Mouse (Mus musculus): Measurements from ENCODE around the gene Pard3. TPM values are rescaled to one million over a fixed set of nuclear protein-coding genes. Genes with fewer than 3 reads are reported as not detected.

Gene Pard3
- polyA plus RNA-seq, 1 experiment from 2014 or later = 16.4 TPM

- Histone ChIP-seq H3K9me3 (ENCODE audit: control insufficient read depth, low read length) (no peaks in the 10 kb centered on the region), H3K27ac (ENCODE audit: low read length) (no peak overlapping the region), H3K4me2 (ENCODE audit: low read length) (no peak overlapping the region), H3K9ac (replicated peaks; ENCODE audit: low read depth, low read length) (no peak overlapping the region), H3K36me3 (ENCODE audit: control insufficient read depth, insufficient read depth) (no peaks in the 10 kb centered on the region), H3K4me3 (replicated peaks; ENCODE audit: low read length) (no peak overlapping the region), H3K27me3 (replicated peaks; ENCODE audit: control insufficient read depth, insufficient read depth, low read length) (no peaks in the 10 kb centered on the region), H3K4me1 (replicated peaks; ENCODE audit: control insufficient read depth, insufficient read depth, low read length) (no peaks in the 10 kb centered on the region)
- WGBS = 93% methylated on average over 6 of the region's 6 CpGs
- ATAC-seq = no peak
Observed at GRCm38 (mm10) chr8:127175160-127175836, 111.6 kb downstream of the Pard3 start.

- Histone ChIP-seq H3K36me3 (ENCODE audit: control insufficient read depth, insufficient read depth) (no peaks in the 10 kb centered on the region), H3K4me1 (replicated peaks; ENCODE audit: control insufficient read depth, insufficient read depth, low read length) (peaks cover 7% of the 10 kb centered on the region), H3K27ac (ENCODE audit: low read length) (no peak overlapping the region), H3K4me2 (ENCODE audit: low read length) (no peak overlapping the region), H3K9me3 (ENCODE audit: control insufficient read depth, low read length) (no peaks in the 10 kb centered on the region), H3K4me3 (replicated peaks; ENCODE audit: low read length) (no peak overlapping the region), H3K27me3 (replicated peaks; ENCODE audit: control insufficient read depth, insufficient read depth, low read length) (no peaks in the 10 kb centered on the region), H3K9ac (replicated peaks; ENCODE audit: low read depth, low read length) (no peak overlapping the region)
- ATAC-seq = peak; percentile 64
- 53% methylated on average over 4 of the region's 4 CpGs for WGBS
Observed at GRCm38 (mm10) chr8:127178634-127179033, 114.9 kb downstream of the Pard3 start.

GRCm38 (mm10) chr8:127181246-127181645, 117.6 kb downstream of the Pard3 start:
- 96% methylated on average over 3 of the region's 3 CpGs for WGBS
- Histone ChIP-seq H3K27ac (ENCODE audit: low read length) (no peak overlapping the region), H3K4me3 (replicated peaks; ENCODE audit: low read length) (no peak overlapping the region), H3K9me3 (ENCODE audit: control insufficient read depth, low read length) (no peaks in the 10 kb centered on the region), H3K4me2 (ENCODE audit: low read length) (no peak overlapping the region), H3K9ac (replicated peaks; ENCODE audit: low read depth, low read length) (no peak overlapping the region), H3K36me3 (ENCODE audit: control insufficient read depth, insufficient read depth) (no peaks in the 10 kb centered on the region), H3K4me1 (replicated peaks; ENCODE audit: control insufficient read depth, insufficient read depth, low read length) (peaks cover 16% of the 10 kb centered on the region), H3K27me3 (replicated peaks; ENCODE audit: control insufficient read depth, insufficient read depth, low read length) (no peaks in the 10 kb centered on the region)
- no peak for ATAC-seq

GRCm38 (mm10) chr8:127182065-127182464, 118.4 kb downstream of the Pard3 start:
- no peak overlapping the region for H3K27ac ChIP-seq (ENCODE audit: low read length)
- no peak overlapping the region for H3K9ac ChIP-seq (replicated peaks; ENCODE audit: low read depth, low read length)
- H3K4me3 ChIP-seq (replicated peaks; ENCODE audit: low read length) = no peak overlapping the region
- H3K9me3 ChIP-seq (ENCODE audit: control insufficient read depth, low read length) = no peaks in the 10 kb centered on the region
- H3K4me1 ChIP-seq (replicated peaks; ENCODE audit: control insufficient read depth, insufficient read depth, low read length) = peaks cover 16% of the 10 kb centered on the region
- no peak for ATAC-seq
- H3K27me3 ChIP-seq (replicated peaks; ENCODE audit: control insufficient read depth, insufficient read depth, low read length) = no peaks in the 10 kb centered on the region
- H3K4me2 ChIP-seq (ENCODE audit: low read length) = no peak overlapping the region
- 32% methylated on average over 3 of the region's 3 CpGs for WGBS
- no peaks in the 10 kb centered on the region for H3K36me3 ChIP-seq (ENCODE audit: control insufficient read depth, insufficient read depth)

- ATAC-seq = no peak
- H3K27me3 ChIP-seq (replicated peaks; ENCODE audit: control insufficient read depth, insufficient read depth, low read length) = no peaks in the 10 kb centered on the region
- H3K4me1 ChIP-seq (replicated peaks; ENCODE audit: control insufficient read depth, insufficient read depth, low read length) = peaks cover 16% of the 10 kb centered on the region
- H3K27ac ChIP-seq (ENCODE audit: low read length) = no peak overlapping the region
- 46% methylated on average over 2 of the region's 2 CpGs for WGBS
- H3K9me3 ChIP-seq (ENCODE audit: control insufficient read depth, low read length) = no peaks in the 10 kb centered on the region
- H3K4me3 ChIP-seq (replicated peaks; ENCODE audit: low read length) = no peak overlapping the region
- H3K4me2 ChIP-seq (ENCODE audit: low read length) = no peak overlapping the region
- H3K36me3 ChIP-seq (ENCODE audit: control insufficient read depth, insufficient read depth) = no peaks in the 10 kb centered on the region
- H3K9ac ChIP-seq (replicated peaks; ENCODE audit: low read depth, low read length) = no peak overlapping the region
Observed at GRCm38 (mm10) chr8:127183533-127183932, 119.8 kb downstream of the Pard3 start.

- H3K27me3 ChIP-seq (replicated peaks; ENCODE audit: control insufficient read depth, insufficient read depth, low read length) = no peaks in the 10 kb centered on the region
- peaks cover 16% of the 10 kb centered on the region for H3K4me1 ChIP-seq (replicated peaks; ENCODE audit: control insufficient read depth, insufficient read depth, low read length)
- no peak overlapping the region for H3K4me3 ChIP-seq (replicated peaks; ENCODE audit: low read length)
- no peaks in the 10 kb centered on the region for H3K9me3 ChIP-seq (ENCODE audit: control insufficient read depth, low read length)
- H3K4me2 ChIP-seq (ENCODE audit: low read length) = no peak overlapping the region
- no peak for ATAC-seq
- no peak overlapping the region for H3K27ac ChIP-seq (ENCODE audit: low read length)
- H3K36me3 ChIP-seq (ENCODE audit: control insufficient read depth, insufficient read depth) = no peaks in the 10 kb centered on the region
- no peak overlapping the region for H3K9ac ChIP-seq (replicated peaks; ENCODE audit: low read depth, low read length)
- 31% methylated on average over 4 of the region's 4 CpGs for WGBS
Observed at GRCm38 (mm10) chr8:127184025-127184424, 120.3 kb downstream of the Pard3 start.

GRCm38 (mm10) chr8:127185897-127186296, 122.2 kb downstream of the Pard3 start:
- no peak overlapping the region for H3K4me3 ChIP-seq (replicated peaks; ENCODE audit: low read length)
- ATAC-seq = no peak
- no peaks in the 10 kb centered on the region for H3K36me3 ChIP-seq (ENCODE audit: control insufficient read depth, insufficient read depth)
- no peak overlapping the region for H3K4me2 ChIP-seq (ENCODE audit: low read length)
- no peak overlapping the region for H3K9ac ChIP-seq (replicated peaks; ENCODE audit: low read depth, low read length)
- WGBS = 35% methylated on average over 7 of the region's 7 CpGs
- no peaks in the 10 kb centered on the region for H3K27me3 ChIP-seq (replicated peaks; ENCODE audit: control insufficient read depth, insufficient read depth, low read length)
- H3K9me3 ChIP-seq (ENCODE audit: control insufficient read depth, low read length) = no peaks in the 10 kb centered on the region
- H3K27ac ChIP-seq (ENCODE audit: low read length) = no peak overlapping the region
- peaks cover 24% of the 10 kb centered on the region for H3K4me1 ChIP-seq (replicated peaks; ENCODE audit: control insufficient read depth, insufficient read depth, low read length)

- ATAC-seq = no peak
- H3K4me3 ChIP-seq (replicated peaks; ENCODE audit: low read length) = no peak overlapping the region
Observed at GRCm38 (mm10) chr8:127188671-127189070, 125.0 kb downstream of the Pard3 start.

GRCm38 (mm10) chr8:127190350-127190749, 126.7 kb downstream of the Pard3 start:
- no peak overlapping the region for H3K9ac ChIP-seq (replicated peaks; ENCODE audit: low read depth, low read length)
- no peaks in the 10 kb centered on the region for H3K27me3 ChIP-seq (replicated peaks; ENCODE audit: control insufficient read depth, insufficient read depth, low read length)
- no peaks in the 10 kb centered on the region for H3K36me3 ChIP-seq (ENCODE audit: control insufficient read depth, insufficient read depth)
- no peaks in the 10 kb centered on the region for H3K9me3 ChIP-seq (ENCODE audit: control insufficient read depth, low read length)
- 33% methylated on average over 7 of the region's 7 CpGs for WGBS
- no peak for ATAC-seq
- peaks cover 34% of the 10 kb centered on the region for H3K4me1 ChIP-seq (replicated peaks; ENCODE audit: control insufficient read depth, insufficient read depth, low read length)
- no peak overlapping the region for H3K4me2 ChIP-seq (ENCODE audit: low read length)
- no peak overlapping the region for H3K4me3 ChIP-seq (replicated peaks; ENCODE audit: low read length)
- H3K27ac ChIP-seq (ENCODE audit: low read length) = no peak overlapping the region

More at GRCm38 (mm10) chr8:127188671-127189070, 125.0 kb downstream of the Pard3 start:
- Histone ChIP-seq H3K27ac (ENCODE audit: low read length) (no peak overlapping the region), H3K36me3 (ENCODE audit: control insufficient read depth, insufficient read depth) (no peaks in the 10 kb centered on the region), H3K27me3 (replicated peaks; ENCODE audit: control insufficient read depth, insufficient read depth, low read length) (no peaks in the 10 kb centered on the region), H3K4me2 (ENCODE audit: low read length) (no peak overlapping the region), H3K4me1 (replicated peaks; ENCODE audit: control insufficient read depth, insufficient read depth, low read length) (peaks cover 31% of the 10 kb centered on the region), H3K9me3 (ENCODE audit: control insufficient read depth, low read length) (no peaks in the 10 kb centered on the region), H3K9ac (replicated peaks; ENCODE audit: low read depth, low read length) (no peak overlapping the region)

- peaks cover 30% of the 10 kb centered on the region for H3K4me1 ChIP-seq (replicated peaks; ENCODE audit: control insufficient read depth, insufficient read depth, low read length)
- ATAC-seq = peak; percentile 45
- H3K9ac ChIP-seq (replicated peaks; ENCODE audit: low read depth, low read length) = no peak overlapping the region
- H3K27ac ChIP-seq (ENCODE audit: low read length) = peak overlapping the region; percentile 65; the same call in 1 of the 2 replicates
- H3K36me3 ChIP-seq (ENCODE audit: control insufficient read depth, insufficient read depth) = no peaks in the 10 kb centered on the region
- no peaks in the 10 kb centered on the region for H3K9me3 ChIP-seq (ENCODE audit: control insufficient read depth, low read length)
- no peaks in the 10 kb centered on the region for H3K27me3 ChIP-seq (replicated peaks; ENCODE audit: control insufficient read depth, insufficient read depth, low read length)
- H3K4me3 ChIP-seq (replicated peaks; ENCODE audit: low read length) = no peak overlapping the region
- no peak overlapping the region for H3K4me2 ChIP-seq (ENCODE audit: low read length)
- 24% methylated on average over 5 of the region's 5 CpGs for WGBS
Observed at GRCm38 (mm10) chr8:127191387-127191786, 127.7 kb downstream of the Pard3 start.
